20 mouse cellular contexts compared by ENCODE assay signal in genomic region chr15:80482348-80482747, GRCm38 (mm10).
"Had no signal": no experiment of that assay in that cellular context is flagged by ENCODE, and none has a peak within 500 bp of the region (broad histone marks: within the 10 kb centered on the region; RNA-seq: fewer than 3 reads in every experiment).

No protein-coding gene starts in this region.

- H3K4me2 ChIP-seq: lung, embryonic 14.5 days; neural tube, embryonic 12.5 days; neural tube, embryonic 15.5 days had no signal

- ATAC-seq: intestine, postnatal 0 days; liver, postnatal 0 days; lung, postnatal 0 days had no signal

- DNase-seq: kidney, adult 2 months; kidney, postnatal 25 days; layer of hippocampus, postnatal 36 days; liver, postnatal 0 days; lung, embryonic 14.5 days; right cerebral cortex, adult 18-20 months; right cerebral cortex, postnatal 14 days; right cerebral cortex, postnatal 4 days; thymus, adult 2 months; thymus, postnatal 25 days had no signal

- H3K27ac ChIP-seq: kidney, postnatal 0 days; left cerebral cortex, adult 2 months; liver, embryonic 14.5 days; macrophage; neural tube, embryonic 12.5 days; neural tube, embryonic 15.5 days; stomach, postnatal 0 days had no signal

- H3K9ac ChIP-seq: liver, embryonic 14.5 days; liver, postnatal 0 days; lung, embryonic 14.5 days; neural tube, embryonic 12.5 days; neural tube, embryonic 15.5 days had no signal

- H3K27me3 ChIP-seq: neural tube, embryonic 12.5 days; neural tube, embryonic 15.5 days had no signal

- H3K9me3 ChIP-seq: megakaryocyte, embryonic 14.5 days; neural tube, embryonic 12.5 days; neural tube, embryonic 15.5 days had no signal

- H3K4me3 ChIP-seq: left cerebral cortex, adult 2 months; megakaryocyte, embryonic 14.5 days; neural tube, embryonic 12.5 days; neural tube, embryonic 15.5 days had no signal

- H3K36me3 ChIP-seq: neural tube, embryonic 12.5 days; neural tube, embryonic 15.5 days had no signal
